Mouse (Mus musculus) megakaryocyte, embryonic 14.5 days (primary cell): Measurements from ENCODE around the gene Lpin1. TPM values are rescaled to one million over a fixed set of nuclear protein-coding genes. Genes with fewer than 3 reads are reported as not detected.

Source experiments
- H3K27me3 ChIP-seq: replicated peaks from 2 replicates; pipeline ENCODE3; 2012; ENCODE audit warnings: inconsistent platforms
- H3K36me3 ChIP-seq: replicated peaks from 2 replicates; pipeline ENCODE3; 2012; ENCODE audit warnings: low read length, inconsistent platforms, mixed read lengths
- H3K4me1 ChIP-seq: 2 replicates; pipeline ENCODE4 v1.6.1; 2012; ENCODE audit warnings: inconsistent platforms
- H3K4me3 ChIP-seq: replicated peaks from 2 replicates; pipeline ENCODE3; 2012; ENCODE audit warnings: moderate library complexity, mild to moderate bottlenecking, inconsistent platforms
- H3K9me3 ChIP-seq: 2 replicates; pipeline ENCODE4 v1.6.1; 2012; ENCODE audit warnings: inconsistent platforms
- FLI1 ChIP-seq: IDR thresholded peaks from 2 replicates; pipeline ENCODE4 v1.6.1; 2012; ENCODE audit warnings: low read length, inconsistent platforms, mixed read lengths
- GATA1 ChIP-seq: IDR thresholded peaks from 3 replicates; pipeline ENCODE4 v1.6.1; 2012; ENCODE audit warnings: mixed read lengths, low read length, inconsistent platforms, borderline replicate concordance
- polyA plus RNA-seq: library from polyadenylated mRNA; stranded (reverse); fragments of >175 nt; gene quantifications from 2 replicates; pipeline ENCODE4 v1.2.3, GENCODE M21; 2012; ENCODE audit warnings: low replicate concordance; ENCODE audit not compliant: insufficient read depth

Gene Lpin1
- polyA plus RNA-seq, 1 experiment = 8.1 TPM

GRCm38 (mm10) chr12:16532860-16533230, 77.9 kb downstream of the Lpin1 start:
- Histone ChIP-seq H3K9me3 (no peaks in the 10 kb centered on the region), H3K4me3 (peak overlapping the region; percentile 84), H3K36me3 (peaks cover 30% of the 10 kb centered on the region), H3K4me1 (peaks cover 33% of the 10 kb centered on the region), H3K27me3 (peaks cover 9% of the 10 kb centered on the region)
- TF ChIP-seq FLI1 (no peak), GATA1 (no peak)

- TF ChIP-seq FLI1 (no peak), GATA1 (no peak)
- Histone ChIP-seq H3K9me3 (no peaks in the 10 kb centered on the region), H3K4me1 (peaks cover 35% of the 10 kb centered on the region), H3K4me3 (peak overlapping the region; percentile 84), H3K36me3 (peaks cover 23% of the 10 kb centered on the region), H3K27me3 (peaks cover 9% of the 10 kb centered on the region)
These were observed 78.6 kb downstream of the Lpin1 start for GRCm38 (mm10) chr12:16531956-16532859.

- no peaks in the 10 kb centered on the region for H3K36me3 ChIP-seq
- peaks cover 13% of the 10 kb centered on the region for H3K27me3 ChIP-seq
- peaks cover 45% of the 10 kb centered on the region for H3K4me1 ChIP-seq
- TF ChIP-seq FLI1 (no peak), GATA1 (no peak)
- peaks cover 14% of the 10 kb centered on the region for H3K9me3 ChIP-seq
- peak overlapping the region; percentile 6 for H3K4me3 ChIP-seq
These were observed 82.1 kb downstream of the Lpin1 start for GRCm38 (mm10) chr12:16528650-16529049.

GRCm38 (mm10) chr12:16527941-16528340, 82.8 kb downstream of the Lpin1 start:
- Histone ChIP-seq H3K9me3 (peaks cover 14% of the 10 kb centered on the region), H3K27me3 (peaks cover 17% of the 10 kb centered on the region), H3K4me1 (peaks cover 38% of the 10 kb centered on the region), H3K4me3 (no peak overlapping the region), H3K36me3 (no peaks in the 10 kb centered on the region)
- TF ChIP-seq FLI1 (no peak), GATA1 (no peak)

- Histone ChIP-seq H3K9me3 (peaks cover 14% of the 10 kb centered on the region), H3K27me3 (peaks cover 23% of the 10 kb centered on the region), H3K4me3 (no peak overlapping the region), H3K36me3 (no peaks in the 10 kb centered on the region), H3K4me1 (peaks cover 27% of the 10 kb centered on the region)
- no peak for TF ChIP-seq FLI1
- no peak for TF ChIP-seq GATA1
These were observed 83.9 kb downstream of the Lpin1 start for GRCm38 (mm10) chr12:16526862-16527261.

GRCm38 (mm10) chr12:16526134-16526533, 84.6 kb downstream of the Lpin1 start:
- Histone ChIP-seq H3K4me1 (peaks cover 21% of the 10 kb centered on the region), H3K9me3 (peaks cover 14% of the 10 kb centered on the region), H3K36me3 (no peaks in the 10 kb centered on the region), H3K4me3 (no peak overlapping the region), H3K27me3 (peaks cover 23% of the 10 kb centered on the region)
- TF ChIP-seq FLI1 = no peak
- TF ChIP-seq GATA1 = no peak

GRCm38 (mm10) chr12:16515183-16515582, 95.6 kb downstream of the Lpin1 start:
- TF ChIP-seq GATA1 (no peak), FLI1 (no peak)
- Histone ChIP-seq H3K9me3 (peaks cover 8% of the 10 kb centered on the region), H3K36me3 (no peaks in the 10 kb centered on the region), H3K27me3 (peaks cover 38% of the 10 kb centered on the region), H3K4me3 (no peak overlapping the region), H3K4me1 (no peaks in the 10 kb centered on the region)

- Histone ChIP-seq H3K9me3 (peaks cover 8% of the 10 kb centered on the region), H3K36me3 (no peaks in the 10 kb centered on the region), H3K4me1 (peaks cover 8% of the 10 kb centered on the region), H3K4me3 (no peak overlapping the region), H3K27me3 (peaks cover 42% of the 10 kb centered on the region)
- TF ChIP-seq FLI1 (no peak), GATA1 (no peak)
These were observed 97.8 kb downstream of the Lpin1 start for GRCm38 (mm10) chr12:16512991-16513390.

GRCm38 (mm10) chr12:16509122-16509752, 101.5 kb downstream of the Lpin1 start:
- no peak for TF ChIP-seq FLI1
- TF ChIP-seq GATA1 = no peak
- H3K27me3 ChIP-seq = peaks cover 30% of the 10 kb centered on the region
- no peaks in the 10 kb centered on the region for H3K36me3 ChIP-seq
- H3K4me3 ChIP-seq = peak overlapping the region; percentile 31
- H3K9me3 ChIP-seq = peaks cover 8% of the 10 kb centered on the region
- H3K4me1 ChIP-seq = peaks cover 8% of the 10 kb centered on the region
